Mouse (Mus musculus) stomach, embryonic 14.5 days (tissue): ENCODE results near the gene Mum1. TPM values are rescaled to one million over a fixed set of nuclear protein-coding genes. Genes with fewer than 3 reads are reported as not detected.
A peak's percentile ranks its signal among the peaks of the same experiment; 100 is the strongest.

Experiments
- ATAC-seq: fragments of 200-750 bp; cut with Nextera tagmentation; 2 replicates; pipeline ENCODE4 v1.8.0; 2017; ENCODE audit warnings: low read depth, moderate TSS enrichment; ENCODE audit not compliant: insufficient number of reproducible peaks, insufficient read depth, low FRiP score
- H3K27ac ChIP-seq: fragments of 300-500 bp; sonication (generic); 2 replicates; pipeline ENCODE4 v1.5.1; 2014; ENCODE audit warnings: mild to moderate bottlenecking, low read length, moderate library complexity, mixed read lengths
- H3K27me3 ChIP-seq: fragments of 300-500 bp; sonication (generic); 2 replicates; pipeline ENCODE4 v1.6.1; 2014; ENCODE audit warnings: low read length, control low read depth, mixed read lengths; ENCODE audit not compliant: control insufficient read depth, insufficient read depth
- H3K36me3 ChIP-seq: fragments of 300-500 bp; sonication (generic); 2 replicates; pipeline ENCODE4 v1.6.1; 2014; ENCODE audit warnings: mild to moderate bottlenecking, control low read depth, low read length, moderate library complexity, mixed read lengths; ENCODE audit not compliant: control insufficient read depth, insufficient read depth
- H3K4me1 ChIP-seq: fragments of 300-500 bp; sonication (generic); 2 replicates; pipeline ENCODE4 v1.6.1; 2014; ENCODE audit warnings: low read length, control low read depth, mixed read lengths; ENCODE audit not compliant: control insufficient read depth, insufficient read depth
- H3K4me2 ChIP-seq: fragments of 300-500 bp; sonication (generic); replicated peaks from 2 replicates; pipeline ENCODE4 v1.6.1; 2014; ENCODE audit warnings: low read depth, low read length, control low read depth
- H3K4me3 ChIP-seq: fragments of 300-500 bp; sonication (generic); 2 replicates; pipeline ENCODE4 v1.5.1; 2014; ENCODE audit warnings: low read depth, low read length, control low read depth
- H3K9ac ChIP-seq: fragments of 300-500 bp; sonication (generic); replicated peaks from 2 replicates; pipeline ENCODE4 v1.6.1; 2014; ENCODE audit warnings: low read depth, mild to moderate bottlenecking, control low read depth, low read length, moderate library complexity, mixed read lengths
- H3K9me3 ChIP-seq: fragments of 300-500 bp; sonication (generic); 2 replicates; pipeline ENCODE4 v1.6.1; 2016; ENCODE audit warnings: low read depth, low read length, control low read depth; ENCODE audit not compliant: control insufficient read depth
- WGBS: fragments of 180-500 bp; shearing (Covaris S2); extraction: QIAGEN DNeasy Blood & Tissue Kit; methylation state at CpG from one replicate; pipeline ENCODE4 v1.1.7; 2014; 5-methylcytosine and 5-hydroxymethylcytosine counted together
- polyA plus RNA-seq: library from polyadenylated mRNA; unstranded; fragments of >200 nt; fragmentation: Nextera tagmentation; extraction: Ambion mirVana; gene quantifications from 2 replicates; pipeline ENCODE4 v1.2.1, GENCODE M21; 2014

Gene Mum1
- polyA plus RNA-seq, 1 experiment from 2014 or later = 65.6 TPM

GRCm38 (mm10) chr10:80257936-80258335 lies 31.7 kb downstream of the Mum1 start:
- peaks cover 56% of the 10 kb centered on the region for H3K36me3 ChIP-seq
- no peak overlapping the region for H3K9ac ChIP-seq

DNA sequence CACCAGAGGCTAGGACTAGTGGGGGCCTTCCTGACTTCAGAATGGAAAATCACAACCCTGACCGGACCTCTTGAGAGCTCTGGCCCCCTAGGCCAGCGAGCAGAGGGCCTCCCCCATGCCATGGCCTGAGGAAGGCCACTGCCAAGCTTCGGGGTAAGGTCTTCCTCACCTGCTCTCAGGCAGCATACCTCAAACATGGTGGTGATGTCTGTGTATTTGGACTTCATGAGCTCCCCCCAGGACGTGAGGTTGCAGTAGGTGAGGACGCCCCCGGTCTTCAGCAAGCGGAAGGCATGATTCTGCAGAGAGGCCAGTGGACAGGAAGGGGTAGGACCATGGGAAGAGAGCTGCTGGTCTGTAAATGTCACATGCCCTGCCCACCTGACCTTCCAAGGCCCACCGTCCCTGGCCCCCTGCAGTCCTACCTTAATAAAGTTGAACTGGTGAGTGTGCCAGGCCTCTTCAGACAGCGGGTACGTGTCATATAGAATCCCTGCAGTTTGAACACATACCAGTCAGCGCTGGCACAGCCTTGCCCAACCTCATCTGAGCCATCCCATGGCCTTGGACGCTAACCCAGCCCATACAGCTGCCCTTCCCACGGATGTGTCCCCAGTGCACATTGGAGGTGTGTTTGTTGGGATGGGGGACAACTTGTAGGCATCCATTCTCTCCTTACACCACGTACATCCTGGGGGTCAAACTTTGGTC lies 32.7 kb downstream of the Mum1 start:
- Histone ChIP-seq H3K27me3 (no peaks in the 10 kb centered on the region), H3K4me3 (no peak overlapping the region), H3K9ac (no peak overlapping the region), H3K27ac (no peak overlapping the region), H3K4me1 (peaks cover 16% of the 10 kb centered on the region), H3K9me3 (no peaks in the 10 kb centered on the region), H3K4me2 (no peak overlapping the region), H3K36me3 (peaks cover 49% of the 10 kb centered on the region)
- 92% methylated on average over 14 of the region's 14 CpGs for WGBS
- no peak for ATAC-seq

More at GRCm38 (mm10) chr10:80257936-80258335, 31.7 kb downstream of the Mum1 start:
- Histone ChIP-seq H3K27me3 (no peaks in the 10 kb centered on the region), H3K9me3 (no peaks in the 10 kb centered on the region), H3K4me3 (no peak overlapping the region), H3K4me2 (no peak overlapping the region), H3K27ac (no peak overlapping the region), H3K4me1 (peaks cover 16% of the 10 kb centered on the region)
- no peak for ATAC-seq
- 90% methylated on average over 2 of the region's 2 CpGs for WGBS

- H3K4me1 ChIP-seq = peaks cover 16% of the 10 kb centered on the region
- ATAC-seq = no peak
- H3K36me3 ChIP-seq = peaks cover 45% of the 10 kb centered on the region
- no peak overlapping the region for H3K27ac ChIP-seq
- peak overlapping the region; percentile 83 for H3K4me2 ChIP-seq
- WGBS = 71% methylated on average over 6 of the region's 6 CpGs
- H3K9ac ChIP-seq = 0 out of 2 replicates have a peak overlapping the region, but pooled peaks have one; percentile 26
- no peak overlapping the region; the same call in 1 of the 2 replicates for H3K4me3 ChIP-seq
- no peaks in the 10 kb centered on the region for H3K27me3 ChIP-seq
- no peaks in the 10 kb centered on the region for H3K9me3 ChIP-seq
Measured at GRCm38 (mm10) chr10:80259463-80259805, 33.2 kb downstream of the Mum1 start.

- Histone ChIP-seq H3K27ac (peak overlapping the region; percentile 96), H3K4me3 (peak overlapping the region; percentile 32), H3K4me2 (peak overlapping the region; percentile 83), H3K27me3 (no peaks in the 10 kb centered on the region), H3K4me1 (peaks cover 16% of the 10 kb centered on the region), H3K9me3 (no peaks in the 10 kb centered on the region), H3K9ac (peak overlapping the region; percentile 26), H3K36me3 (peaks cover 39% of the 10 kb centered on the region)
- 9% methylated on average over 19 of the region's 19 CpGs for WGBS
- no peak for ATAC-seq
Measured at GRCm38 (mm10) chr10:80259861-80260641, 33.8 kb downstream of the Mum1 start.

- Histone ChIP-seq H3K27ac (peak within 1 kb of the TSS; percentile 96), H3K4me2 (peak within 1 kb of the TSS; percentile 83)
- WGBS = under 1% methylated on average over 49 of the region's 49 CpGs
Measured at GRCm38 (mm10) chr10:80260642-80261584, 34.7 kb downstream of the Mum1 start, which contains the start of the genes Gamt and Dazap1. Gene Gamt, minus strand, starts transcription at chr10:80261012. Gene Dazap1, plus strand, starts transcription at chr10:80261486.

GRCm38 (mm10) chr10:80261585-80261968 lies 35.3 kb downstream of the Mum1 start:
- under 1% methylated on average over 14 of the region's 14 CpGs for WGBS
- Histone ChIP-seq H3K4me1 (peaks cover 26% of the 10 kb centered on the region), H3K9me3 (no peaks in the 10 kb centered on the region), H3K4me2 (peak overlapping the region; percentile 83), H3K27ac (peak overlapping the region; percentile 96), H3K4me3 (peak overlapping the region; percentile 32), H3K36me3 (peaks cover 24% of the 10 kb centered on the region), H3K27me3 (no peaks in the 10 kb centered on the region), H3K9ac (peak overlapping the region; percentile 41)
- peak; percentile 64 for ATAC-seq

More at GRCm38 (mm10) chr10:80260642-80261584, 34.7 kb downstream of the Mum1 start, which contains the start of the genes Gamt and Dazap1:
- Histone ChIP-seq H3K4me1 (peaks cover 20% of the 10 kb centered on the region), H3K9me3 (no peaks in the 10 kb centered on the region), H3K27me3 (no peaks in the 10 kb centered on the region), H3K4me3 (peak within 1 kb of the TSS; percentile 32), H3K9ac (peak within 1 kb of the TSS; percentile 41), H3K36me3 (peaks cover 31% of the 10 kb centered on the region)
- ATAC-seq = peak; percentile 90

- no peak overlapping the region for H3K9ac ChIP-seq
- H3K9me3 ChIP-seq = no peaks in the 10 kb centered on the region
- H3K4me1 ChIP-seq = peaks cover 31% of the 10 kb centered on the region
- H3K4me3 ChIP-seq = peak overlapping the region; percentile 32; the same call in 1 of the 2 replicates
- H3K36me3 ChIP-seq = peaks cover 18% of the 10 kb centered on the region; the same call in 1 of the 2 replicates
- no peaks in the 10 kb centered on the region for H3K27me3 ChIP-seq
- no peak for ATAC-seq
- 71% methylated on average over 12 of the region's 12 CpGs for WGBS
- peak overlapping the region; percentile 96 for H3K27ac ChIP-seq
- peak overlapping the region; percentile 83 for H3K4me2 ChIP-seq
Measured at GRCm38 (mm10) chr10:80262169-80262568, 35.9 kb downstream of the Mum1 start.
